Mouse (Mus musculus): ENCODE results near the gene Nisch. TPM values are rescaled to one million over a fixed set of nuclear protein-coding genes. Genes with fewer than 3 reads are reported as not detected.
A peak's percentile ranks its signal among the peaks of the same experiment; 100 is the strongest.

Gene Nisch
- polyA plus RNA-seq, 1 experiment from 2014 or later, result 343 TPM

GRCm38 (mm10) chr14:31135495-31136410 is 81.0 kb downstream of the Nisch start:
- WGBS, result 96% methylated on average over 34 of the region's 34 CpGs
- ATAC-seq (ENCODE audit: low FRiP score, low TSS enrichment) (no peak), DNase-seq (no peak)
- no peaks in the 10 kb centered on the region for H3K9me3 ChIP-seq (ENCODE audit: control insufficient read depth, low read length)
- no peak overlapping the region for H3K4me3 ChIP-seq (replicated peaks; ENCODE audit: low read depth, low read length)
- peaks cover 65% of the 10 kb centered on the region for H3K36me3 ChIP-seq (ENCODE audit: control insufficient read depth, insufficient read depth, low read length)
- H3K9ac ChIP-seq (replicated peaks; ENCODE audit: low read length), result no peak overlapping the region
- peaks cover 21% of the 10 kb centered on the region for H3K4me1 ChIP-seq (ENCODE audit: control insufficient read depth, insufficient read depth, low read length)
- no peak overlapping the region for H3K4me2 ChIP-seq (ENCODE audit: low read length)
- H3K27ac ChIP-seq (replicated peaks; ENCODE audit: low read depth, low read length), result no peak overlapping the region
- no peaks in the 10 kb centered on the region for H3K27me3 ChIP-seq (ENCODE audit: control insufficient read depth, insufficient read depth, low read length)

- ATAC-seq (ENCODE audit: low FRiP score, low TSS enrichment) (no peak), DNase-seq (peak; percentile 41)
- Histone ChIP-seq H3K4me1 (ENCODE audit: control insufficient read depth, insufficient read depth, low read length) (peaks cover 29% of the 10 kb centered on the region), H3K9ac (replicated peaks; ENCODE audit: low read length) (no peak overlapping the region), H3K9me3 (ENCODE audit: control insufficient read depth, low read length) (no peaks in the 10 kb centered on the region), H3K27ac (replicated peaks; ENCODE audit: low read depth, low read length) (no peak overlapping the region), H3K4me3 (replicated peaks; ENCODE audit: low read depth, low read length) (no peak overlapping the region), H3K27me3 (ENCODE audit: control insufficient read depth, insufficient read depth, low read length) (no peaks in the 10 kb centered on the region), H3K4me2 (ENCODE audit: low read length) (peak overlapping the region; percentile 53; the same call in 1 of the 2 replicates), H3K36me3 (ENCODE audit: control insufficient read depth, insufficient read depth, low read length) (peaks cover 51% of the 10 kb centered on the region)
- 83% methylated on average over 25 of the region's 25 CpGs for WGBS
Observed at GRCm38 (mm10) chr14:31134015-31135000, 82.4 kb downstream of the Nisch start.

DNA sequence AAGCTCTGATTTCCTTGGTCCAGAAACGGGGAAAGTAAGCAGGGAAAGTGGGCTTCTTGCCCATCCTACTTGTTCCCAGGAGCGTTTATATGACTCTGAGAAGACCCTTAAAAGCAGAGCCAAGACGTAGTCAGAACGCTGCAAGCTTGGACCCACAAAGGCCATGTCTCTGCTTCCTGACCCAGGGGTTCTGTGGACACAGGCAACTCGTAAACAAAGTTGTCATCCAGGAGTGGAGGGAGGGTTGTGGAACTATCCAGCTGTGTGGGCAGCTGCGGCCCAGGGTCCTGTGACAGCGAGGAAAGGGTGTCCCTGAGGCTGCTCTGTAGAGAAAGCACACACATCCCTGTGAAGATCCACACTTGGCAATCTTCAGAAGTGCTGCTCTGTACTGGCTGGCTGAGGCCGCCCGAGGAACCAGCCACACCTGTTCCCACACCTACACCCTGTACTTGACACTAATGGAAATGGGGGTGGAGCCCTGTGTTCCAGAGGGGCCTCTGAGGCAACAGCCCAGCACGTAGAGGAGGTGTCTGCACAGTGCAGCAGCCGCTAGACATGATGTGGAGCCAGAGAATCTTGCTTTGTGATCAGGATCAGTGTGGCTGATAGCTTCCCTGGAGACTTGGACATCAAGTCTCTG is 83.6 kb downstream of the Nisch start:
- H3K4me2 ChIP-seq (ENCODE audit: low read length), result peak overlapping the region; percentile 53
- ATAC-seq (ENCODE audit: low FRiP score, low TSS enrichment), result no peak
- no peak overlapping the region; the same call in 1 of the 2 replicates for H3K9ac ChIP-seq (replicated peaks; ENCODE audit: low read length)
- peaks cover 39% of the 10 kb centered on the region for H3K36me3 ChIP-seq (ENCODE audit: control insufficient read depth, insufficient read depth, low read length)
- 75% methylated on average over 11 of the region's 11 CpGs for whole genome bisulfite sequencing
- 0 out of 2 replicates have a peak overlapping the region, but pooled peaks have one; percentile 8 for H3K4me3 ChIP-seq (replicated peaks; ENCODE audit: low read depth, low read length)
- no peak overlapping the region for H3K27ac ChIP-seq (replicated peaks; ENCODE audit: low read depth, low read length)
- H3K9me3 ChIP-seq (ENCODE audit: control insufficient read depth, low read length), result no peaks in the 10 kb centered on the region
- no peaks in the 10 kb centered on the region for H3K27me3 ChIP-seq (ENCODE audit: control insufficient read depth, insufficient read depth, low read length)
- H3K4me1 ChIP-seq (ENCODE audit: control insufficient read depth, insufficient read depth, low read length), result peaks cover 29% of the 10 kb centered on the region
- peak; percentile 16 for DNase-seq

DNA sequence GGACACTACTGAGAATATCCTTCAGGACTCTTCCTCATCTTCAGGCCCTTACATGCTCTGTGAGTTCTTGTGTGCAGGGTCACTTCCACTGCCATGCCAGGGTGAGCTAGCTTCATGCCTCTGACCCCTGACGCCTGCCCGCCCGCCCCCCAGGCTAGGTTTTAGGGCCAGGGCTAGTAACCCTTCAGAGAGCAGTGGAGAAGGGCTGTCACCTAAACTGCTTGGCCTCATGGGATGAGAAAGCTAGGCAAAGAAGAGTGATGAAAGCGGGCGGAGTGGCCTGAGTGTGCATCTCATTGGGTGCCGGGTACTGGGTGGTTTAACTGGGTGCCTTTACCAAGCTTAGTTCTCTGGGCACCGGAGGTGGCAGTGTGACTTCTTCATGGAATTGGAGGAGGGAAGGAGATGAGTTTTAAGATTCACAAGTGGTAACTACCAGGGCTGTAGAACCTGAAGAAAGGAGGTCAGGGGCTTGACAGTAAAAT is 84.2 kb downstream of the Nisch start:
- H3K27ac ChIP-seq (replicated peaks; ENCODE audit: low read depth, low read length), result no peak overlapping the region
- peaks cover 32% of the 10 kb centered on the region for H3K4me1 ChIP-seq (ENCODE audit: control insufficient read depth, insufficient read depth, low read length)
- peaks cover 34% of the 10 kb centered on the region for H3K36me3 ChIP-seq (ENCODE audit: control insufficient read depth, insufficient read depth, low read length)

GRCm38 (mm10) chr14:31132031-31132430 is 84.7 kb downstream of the Nisch start:
- ATAC-seq (ENCODE audit: low FRiP score, low TSS enrichment), result no peak
- H3K4me1 ChIP-seq (ENCODE audit: control insufficient read depth, insufficient read depth, low read length), result peaks cover 37% of the 10 kb centered on the region
- H3K27me3 ChIP-seq (ENCODE audit: control insufficient read depth, insufficient read depth, low read length), result no peaks in the 10 kb centered on the region
- peak overlapping the region; percentile 79; the same call in 1 of the 2 replicates for H3K9ac ChIP-seq (replicated peaks; ENCODE audit: low read length)
- H3K9me3 ChIP-seq (ENCODE audit: control insufficient read depth, low read length), result no peaks in the 10 kb centered on the region
- WGBS, result 7% methylated on average over 6 of the region's 6 CpGs
- no peak overlapping the region for H3K27ac ChIP-seq (replicated peaks; ENCODE audit: low read depth, low read length)
- peak overlapping the region; percentile 53 for H3K4me2 ChIP-seq (ENCODE audit: low read length)
- peaks cover 29% of the 10 kb centered on the region for H3K36me3 ChIP-seq (ENCODE audit: control insufficient read depth, insufficient read depth, low read length)
- peak overlapping the region; percentile 80 for H3K4me3 ChIP-seq (replicated peaks; ENCODE audit: low read depth, low read length)
- DNase-seq, result peak; percentile 21

More for the DNA sequence above, 84.2 kb downstream of the Nisch start:
- H3K9ac ChIP-seq (replicated peaks; ENCODE audit: low read length), result no peak overlapping the region; the same call in 1 of the 2 replicates
- no peaks in the 10 kb centered on the region for H3K9me3 ChIP-seq (ENCODE audit: control insufficient read depth, low read length)
- peak overlapping the region; percentile 80 for H3K4me3 ChIP-seq (replicated peaks; ENCODE audit: low read depth, low read length)
- DNase-seq, result no peak
- WGBS, result 88% methylated on average over 7 of the region's 7 CpGs
- H3K4me2 ChIP-seq (ENCODE audit: low read length), result peak overlapping the region; percentile 53
- H3K27me3 ChIP-seq (ENCODE audit: control insufficient read depth, insufficient read depth, low read length), result no peaks in the 10 kb centered on the region
- no peak for ATAC-seq (ENCODE audit: low FRiP score, low TSS enrichment)

- DNase-seq (peak; percentile 69), ATAC-seq (ENCODE audit: low FRiP score, low TSS enrichment) (peak; percentile 14)
- Histone ChIP-seq H3K36me3 (ENCODE audit: control insufficient read depth, insufficient read depth, low read length) (peaks cover 22% of the 10 kb centered on the region), H3K27ac (replicated peaks; ENCODE audit: low read depth, low read length) (peak overlapping the region; percentile 91), H3K9me3 (ENCODE audit: control insufficient read depth, low read length) (no peaks in the 10 kb centered on the region), H3K9ac (replicated peaks; ENCODE audit: low read length) (peak overlapping the region; percentile 79), H3K4me3 (replicated peaks; ENCODE audit: low read depth, low read length) (peak overlapping the region; percentile 80), H3K4me2 (ENCODE audit: low read length) (peak overlapping the region; percentile 53), H3K27me3 (ENCODE audit: control insufficient read depth, insufficient read depth, low read length) (no peaks in the 10 kb centered on the region), H3K4me1 (ENCODE audit: control insufficient read depth, insufficient read depth, low read length) (peaks cover 43% of the 10 kb centered on the region)
- under 1% methylated on average over 43 of the region's 43 CpGs for WGBS
Observed at GRCm38 (mm10) chr14:31131272-31131821, 85.4 kb downstream of the Nisch start.

- peak within 1 kb of the TSS; percentile 53 for H3K4me2 ChIP-seq (ENCODE audit: low read length)
- peaks cover 14% of the 10 kb centered on the region for H3K36me3 ChIP-seq (ENCODE audit: control insufficient read depth, insufficient read depth, low read length)
- peak within 1 kb of the TSS; percentile 79 for H3K9ac ChIP-seq (replicated peaks; ENCODE audit: low read length)
- H3K27me3 ChIP-seq (ENCODE audit: control insufficient read depth, insufficient read depth, low read length), result no peaks in the 10 kb centered on the region
- WGBS, result 4% methylated on average over 63 of the region's 63 CpGs
- H3K4me3 ChIP-seq (replicated peaks; ENCODE audit: low read depth, low read length), result peak within 1 kb of the TSS; percentile 80
- H3K4me1 ChIP-seq (ENCODE audit: control insufficient read depth, insufficient read depth, low read length), result peaks cover 44% of the 10 kb centered on the region
- no peaks in the 10 kb centered on the region for H3K9me3 ChIP-seq (ENCODE audit: control insufficient read depth, low read length)
- peak; percentile 89 for ATAC-seq (ENCODE audit: low FRiP score, low TSS enrichment)
- peak within 1 kb of the TSS; percentile 91 for H3K27ac ChIP-seq (replicated peaks; ENCODE audit: low read depth, low read length)
- peak; percentile 97 for DNase-seq
Observed at GRCm38 (mm10) chr14:31130236-31131220, 86.2 kb downstream of the Nisch start, which contains the start of gene Nt5dc2. Gene Nt5dc2, plus strand, starts transcription at chr14:31131053.
